ENCODE assay signal across 25 mouse cellular contexts in genomic region chr6:140069177-140069576, GRCm38 (mm10). TPM values are rescaled to one million over a fixed set of nuclear protein-coding genes. Genes with fewer than 3 reads are reported as not detected.
DNase-seq lines count a peak whose midpoint lies in the region; ATAC-seq lines count a peak whose summit lies in the region.
"Had no signal": no experiment of that assay in that cellular context is flagged by ENCODE, and none has a peak within 500 bp of the region (broad histone marks: within the 10 kb centered on the region; RNA-seq: fewer than 3 reads in every experiment).

No protein-coding gene starts in this region.

- DNase-seq in frontal cortex, postnatal 25 days (ENCODE audit: low spot score in 2 of 2) = no peak
- DNase-seq in right cerebral cortex, adult 2 months (ENCODE audit: low spot score in 2 of 2) = peak; percentile 15 to 21
- DNase-seq in right cerebral cortex, postnatal 36 days (ENCODE audit: low spot score in 2 of 2) = no peak
- peak; percentile 33 for DNase-seq in telencephalon, adult 2 months (ENCODE audit: low read depth, low spot score)
- DNase-seq: adrenal gland, adult 8-10 months; adrenal gland, postnatal 14 days; adrenal gland, postnatal 36 days; cerebellum, adult 11 months; cerebellum, adult 18-20 months; cerebellum, adult 8-10 months; cerebellum, adult 9-11 months; cerebellum, postnatal 14 days; cerebellum, postnatal 36 days; embryo, embryonic 11 days had no signal

- peak; percentile 96 for ATAC-seq in frontal cortex, adult (ENCODE audit: low TSS enrichment)
- ATAC-seq in activated CD4-positive, CD25-positive, alpha-beta regulatory T cell, adult 4 months = no peak
- ATAC-seq: forebrain, embryonic 13.5 days; forebrain, embryonic 15.5 days had no signal

RNA-seq across cellular contexts. Expression of gene Plcz1, which starts 27.9 kb away (rescaled TPM):
- not detected for polyA plus RNA-seq in activated CD4-positive, CD25-positive, alpha-beta regulatory T cell, adult 4 months (2017; shearing (Covaris generic))
- polyA plus RNA-seq: C2C12; embryonic facial prominence, embryonic 11.5 days; embryonic facial prominence, embryonic 13.5 days; embryonic facial prominence, embryonic 15.5 days; erythroblast, embryonic 14.5 days; forebrain, embryonic 10.5 days; forebrain, embryonic 13.5 days had no signal

RNA-seq across cellular contexts. Expression of gene Capza3, which starts 28.1 kb away (rescaled TPM):
- not detected for polyA plus RNA-seq in activated CD4-positive, CD25-positive, alpha-beta regulatory T cell, adult 4 months (2017; shearing (Covaris generic))
- polyA plus RNA-seq: brain, embryonic 14.5 days; C2C12; embryonic facial prominence, embryonic 11.5 days; embryonic facial prominence, embryonic 13.5 days; embryonic facial prominence, embryonic 15.5 days; erythroblast, embryonic 14.5 days; forebrain, embryonic 10.5 days; forebrain, embryonic 13.5 days; forebrain, embryonic 15.5 days had no signal

Comparison
In these comparisons a context has a peak if more than half of its experiments do, and no peak if none do; other contexts are left out.
1. DNase-seq: peak in right cerebral cortex, adult 2 months (2 of 2) and telencephalon, adult 2 months (single experiment); none in frontal cortex, postnatal 25 days (0 of 2) and right cerebral cortex, postnatal 36 days (0 of 2).